Mouse (Mus musculus) liver, embryonic 14.5 days (tissue): ENCODE results near the gene Gm17334. TPM values are rescaled to one million over a fixed set of nuclear protein-coding genes. Genes with fewer than 3 reads are reported as not detected.

Experiments
- ATAC-seq: fragments of 200-750 bp; cut with Nextera tagmentation; 2 replicates; pipeline ENCODE4 v1.8.0; 2017; ENCODE audit warnings: moderate number of reproducible peaks, mild to moderate bottlenecking, moderate library complexity; ENCODE audit not compliant: insufficient read depth
- DNase-seq, 3 experiments: peaks; one replicate each; pipeline ENCODE4 v3.0.0-alpha.2; 2012 to 2013; ENCODE audit warnings: low read depth in 3 of 3, low spot score in 3 of 3
- H3K27ac ChIP-seq: fragments of 300-500 bp; sonication (generic); 2 replicates; pipeline ENCODE4 v1.5.1; 2014; ENCODE audit warnings: moderate library complexity, mild to moderate bottlenecking, control low read depth, inconsistent platforms
- H3K27me3 ChIP-seq: fragments of 300-500 bp; sonication (generic); 2 replicates; pipeline ENCODE4 v1.6.1; 2014; ENCODE audit warnings: mild to moderate bottlenecking, low read length, moderate library complexity; ENCODE audit not compliant: control insufficient read depth, insufficient read depth
- H3K36me3 ChIP-seq: fragments of 300-500 bp; sonication (generic); replicated peaks from 2 replicates; pipeline ENCODE4 v1.6.1; 2014; ENCODE audit warnings: low read depth; ENCODE audit not compliant: control insufficient read depth, insufficient read depth
- H3K4me1 ChIP-seq, 2 experiments: fragments of 200-500 bp in 1 of 2; fragments of 300-500 bp in 1 of 2; sonication (generic) in 1 of 2; replicated peaks; 2 replicates each; pipeline ENCODE4 v1.6.1; 2012 to 2014; ENCODE audit warnings: antibody characterized with exemption in 1 of 2, inconsistent platforms in 1 of 2, low read length in 1 of 2; ENCODE audit not compliant: control insufficient read depth in 2 of 2, insufficient read depth in 2 of 2
- H3K4me2 ChIP-seq: fragments of 300-500 bp; sonication (generic); 2 replicates; pipeline ENCODE4 v1.6.1; 2014; ENCODE audit warnings: low read depth, mild to moderate bottlenecking, control low read depth, moderate library complexity
- H3K4me3 ChIP-seq, 2 experiments: fragments of 200-500 bp in 1 of 2; fragments of 300-500 bp in 1 of 2; sonication (generic) in 1 of 2; 2 replicates each; pipeline ENCODE4 v1.5.1; 2012 to 2014; ENCODE audit warnings: low read depth in 2 of 2, low read length in 2 of 2, mild to moderate bottlenecking in 2 of 2, control low read depth in 1 of 2, inconsistent platforms in 1 of 2, moderate library complexity in 1 of 2; ENCODE audit not compliant: insufficient read depth in 1 of 2
- H3K9ac ChIP-seq: fragments of 300-500 bp; sonication (generic); replicated peaks from 2 replicates; pipeline ENCODE4 v1.6.1; 2014; ENCODE audit warnings: mild to moderate bottlenecking, control low read depth, moderate library complexity
- H3K9me3 ChIP-seq: fragments of 300-500 bp; sonication (generic); 2 replicates; pipeline ENCODE4 v1.6.1; 2016; ENCODE audit warnings: low read length, mixed read lengths; ENCODE audit not compliant: control insufficient read depth
- CTCF ChIP-seq: IDR thresholded peaks from 2 replicates; pipeline ENCODE4 v1.5.1; 2016; ENCODE audit warnings: antibody characterized with exemption, low read depth, control low read depth
- EP300 ChIP-seq: IDR thresholded peaks from 2 replicates; pipeline ENCODE4 v1.6.1; 2016; ENCODE audit warnings: antibody characterized with exemption, low read depth
- WGBS: fragments of 180-500 bp; shearing (Covaris S2); extraction: QIAGEN DNeasy Blood & Tissue Kit; methylation state at CpG from one replicate; pipeline ENCODE4 v1.1.7; 2014; ENCODE audit not compliant: insufficient replicate concordance; 5-methylcytosine and 5-hydroxymethylcytosine counted together
- polyA plus RNA-seq, 2 experiments: library from polyadenylated mRNA; depleted of rRNA in 1 of 2; stranded (reverse) in 1 of 2; unstranded in 1 of 2; fragments of >200 nt; fragmentation: Nextera tagmentation in 1 of 2; extraction: Ambion mirVana in 1 of 2; gene quantifications; 2 replicates each; pipeline versions ENCODE4 v1.2.1 to v1.2.3; 2012 to 2014

Gm17334 gene
- polyA plus RNA-seq (2012; rRNA removed) (not detected in 2 replicates), polyA plus RNA-seq (2014; fragmentation: Nextera tagmentation; extraction: Ambion mirVana) (not detected in 2 replicates)

- H3K27ac ChIP-seq, result no peak within 1 kb of the TSS
- no peak for TF ChIP-seq CTCF
- TF ChIP-seq EP300, result no peak
- DNase-seq, result no peak
- H3K27me3 ChIP-seq, result peaks cover 15% of the 10 kb centered on the region
- no peak within 1 kb of the TSS for H3K4me3 ChIP-seq
- peaks cover 0 to 5% of the 10 kb centered on the region in 2 experiments; a peak in 1 of 4 replicates for H3K4me1 ChIP-seq
- 0 out of 2 replicates have a peak, but pooled peaks cover 3% of the 10 kb centered on the region for H3K36me3 ChIP-seq
- H3K4me2 ChIP-seq, result no peak within 1 kb of the TSS
- H3K9ac ChIP-seq, result no peak within 1 kb of the TSS
- H3K9me3 ChIP-seq, result no peaks in the 10 kb centered on the region
- WGBS, result 64% methylated on average over 5 of the region's 5 CpGs
- ATAC-seq, result no peak
Observed at GRCm38 (mm10) chr11:53773087-53773486, at the start of gene Gm17334. TSS of gene Gm17334 (minus strand) at chr11:53773187.

DNA sequence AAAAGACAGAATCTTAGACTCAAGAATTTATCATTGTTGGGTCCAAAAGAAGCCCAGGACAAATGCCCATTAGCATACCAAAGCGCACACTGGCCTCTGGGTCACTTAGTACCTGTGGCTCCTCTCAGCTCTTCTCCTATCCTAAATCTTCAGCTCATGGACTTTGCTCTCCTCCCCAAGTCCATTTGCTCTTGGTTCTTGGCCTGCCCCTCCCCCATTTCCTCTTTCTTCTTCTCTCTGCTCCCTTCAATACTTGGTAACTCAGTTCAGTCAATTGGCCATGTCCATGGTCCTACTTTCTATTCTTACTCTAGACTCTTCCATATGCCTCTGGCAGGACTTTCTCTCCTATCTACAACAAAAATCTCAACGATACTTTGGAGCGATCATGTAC is 49.0 kb upstream of the Gm17334 start:
- H3K4me2 ChIP-seq, result no peak overlapping the region
- no peak for DNase-seq
- no peaks in the 10 kb centered on the region for H3K27me3 ChIP-seq
- whole genome bisulfite sequencing, result 70% methylated on average over 3 of the region's 3 CpGs
- no peak overlapping the region for H3K27ac ChIP-seq
- H3K9me3 ChIP-seq, result no peaks in the 10 kb centered on the region
- H3K4me1 ChIP-seq, result no peaks in the 10 kb centered on the region
- H3K9ac ChIP-seq, result no peak overlapping the region
- H3K4me3 ChIP-seq, result no peak overlapping the region
- TF ChIP-seq CTCF (no peak), EP300 (no peak)
- no peak for ATAC-seq
- H3K36me3 ChIP-seq, result no peaks in the 10 kb centered on the region

GRCm38 (mm10) chr11:53821230-53821944 is 48.4 kb upstream of the Gm17334 start:
- no peak overlapping the region for H3K27ac ChIP-seq
- no peak overlapping the region for H3K4me3 ChIP-seq
- no peaks in the 10 kb centered on the region for H3K27me3 ChIP-seq
- no peaks in the 10 kb centered on the region for H3K36me3 ChIP-seq
- H3K4me1 ChIP-seq, result no peaks in the 10 kb centered on the region
- DNase-seq (no peak), ATAC-seq (no peak)
- 67% methylated on average over 11 of the region's 11 CpGs for WGBS
- no peak overlapping the region for H3K9ac ChIP-seq
- no peaks in the 10 kb centered on the region for H3K9me3 ChIP-seq
- H3K4me2 ChIP-seq, result no peak overlapping the region
- no peak for TF ChIP-seq EP300
- TF ChIP-seq CTCF, result no peak

DNA sequence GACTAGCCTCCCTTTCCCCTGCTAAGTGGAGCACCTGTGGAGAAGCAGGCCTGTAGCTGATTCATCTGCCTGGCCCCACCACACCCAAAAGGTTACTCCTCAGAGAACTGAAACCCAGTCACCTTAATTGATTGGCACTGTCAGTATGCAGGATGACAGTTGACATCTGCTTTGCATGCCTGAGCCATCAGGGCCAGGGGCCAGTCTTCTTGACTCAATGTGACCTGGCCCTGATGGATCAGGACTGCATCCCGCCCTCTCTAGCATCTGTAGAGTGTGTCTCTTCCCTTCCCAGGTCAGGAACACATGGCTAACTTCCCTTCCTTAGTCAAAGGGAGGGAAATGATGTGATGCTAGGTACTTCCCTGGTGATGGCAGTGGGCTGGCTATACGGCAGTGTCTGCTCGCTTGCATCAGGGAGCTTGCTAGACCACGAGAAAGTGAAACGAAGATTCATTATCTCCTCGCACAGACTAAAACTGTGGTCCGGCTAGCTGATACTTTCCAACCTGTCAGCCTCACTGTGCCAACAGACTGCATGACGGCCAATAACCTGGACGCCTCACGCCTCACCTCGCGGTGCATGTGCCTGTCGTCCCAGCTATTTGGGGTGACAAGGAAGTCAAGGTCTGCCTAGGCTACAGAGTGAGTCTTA is 47.7 kb upstream of the Gm17334 start:
- H3K36me3 ChIP-seq, result no peaks in the 10 kb centered on the region
- H3K4me3 ChIP-seq, result no peak overlapping the region
- WGBS, result 37% methylated on average over 13 of the region's 13 CpGs
- DNase-seq, result no peak
- no peaks in the 10 kb centered on the region for H3K4me1 ChIP-seq
- no peak for ATAC-seq
- no peak overlapping the region for H3K4me2 ChIP-seq
- no peak overlapping the region for H3K27ac ChIP-seq
- H3K9me3 ChIP-seq, result no peaks in the 10 kb centered on the region
- no peak overlapping the region for H3K9ac ChIP-seq
- no peaks in the 10 kb centered on the region for H3K27me3 ChIP-seq
- TF ChIP-seq CTCF, result no peak
- TF ChIP-seq EP300, result no peak

DNA sequence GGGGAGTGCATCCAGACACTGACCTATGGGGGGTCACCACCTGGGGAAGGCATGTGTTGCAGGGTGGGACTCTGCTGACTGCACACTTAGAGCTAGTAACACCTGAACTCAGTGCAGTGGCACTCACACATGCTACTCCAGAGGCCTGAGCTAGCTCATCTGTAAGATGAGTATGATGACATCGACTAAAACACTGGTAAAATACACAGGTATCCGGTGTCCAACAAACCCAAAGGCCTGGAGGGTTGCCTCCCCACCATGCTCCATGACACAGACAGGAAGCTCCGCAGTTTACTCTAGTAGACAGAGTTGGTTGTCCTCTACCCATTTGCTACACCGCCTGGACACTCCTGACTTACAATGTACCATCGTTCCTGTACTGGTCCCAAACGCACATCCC is 46.5 kb upstream of the Gm17334 start:
- no peak for DNase-seq

More for the DNA sequence above, 46.5 kb upstream of the Gm17334 start:
- no peak overlapping the region for H3K27ac ChIP-seq
- WGBS, result 72% methylated on average over 6 of the region's 6 CpGs
- no peak overlapping the region for H3K4me2 ChIP-seq
- no peaks in the 10 kb centered on the region for H3K4me1 ChIP-seq
- no peak for ATAC-seq
- H3K27me3 ChIP-seq, result no peaks in the 10 kb centered on the region
- no peaks in the 10 kb centered on the region for H3K36me3 ChIP-seq
- no peak overlapping the region for H3K4me3 ChIP-seq
- H3K9me3 ChIP-seq, result no peaks in the 10 kb centered on the region
- no peak for TF ChIP-seq EP300
- TF ChIP-seq CTCF, result no peak
- no peak overlapping the region for H3K9ac ChIP-seq
